Mouse (Mus musculus): ENCODE measurements around the gene Tmem108.

- no peak for TF ChIP-seq POLR2A (IDR thresholded peaks at IDR 0.05; ENCODE audit: control insufficient read depth, extremely low read depth, insufficient read depth, low read length, poor library complexity)
- TF ChIP-seq CTCF (IDR thresholded peaks at IDR 0.05; ENCODE audit: borderline replicate concordance, control insufficient read depth, extremely low read depth, insufficient read depth, low read length, poor library complexity) = no peak
Observed at GRCm38 (mm10) chr9:103573994-103574750, 187.5 kb downstream of the Tmem108 start.

All from thymus, adult 2 months (tissue).